Mouse (Mus musculus): Measurements from ENCODE around the gene Sdccag8. TPM values are rescaled to one million over a fixed set of nuclear protein-coding genes. Genes with fewer than 3 reads are reported as not detected.

Sdccag8 gene
- 21.3 and 21.8 TPM in 2 replicates for polyA plus RNA-seq (2012; rRNA removed)

GRCm38 (mm10) chr1:176814591-176815062 is at the start of gene Sdccag8:
Gene Sdccag8 (plus strand): TSS chr1:176814660.
- DNase-seq (ENCODE audit: extremely low spot score in 1 of 2, low spot score in 1 of 2) = peak; percentile 96

GRCm38 (mm10) chr1:176774533-176774932 is 39.9 kb upstream of the Sdccag8 start:
- no peak for DNase-seq (ENCODE audit: extremely low spot score in 1 of 2, low spot score in 1 of 2)

- no peak for DNase-seq (ENCODE audit: extremely low spot score in 1 of 2, low spot score in 1 of 2)
Measured at GRCm38 (mm10) chr1:176789326-176789725, 25.1 kb upstream of the Sdccag8 start.

GRCm38 (mm10) chr1:176792175-176792574 is 22.3 kb upstream of the Sdccag8 start:
- DNase-seq (ENCODE audit: extremely low spot score in 1 of 2, low spot score in 1 of 2) = no peak

GRCm38 (mm10) chr1:176798673-176799072 is 15.8 kb upstream of the Sdccag8 start:
- DNase-seq (ENCODE audit: extremely low spot score in 1 of 2, low spot score in 1 of 2) = peak in 1 of 2 experiments; percentile 26

GRCm38 (mm10) chr1:176800728-176801365 is 13.6 kb upstream of the Sdccag8 start:
- peak; percentile 40 to 74 for DNase-seq (ENCODE audit: extremely low spot score in 1 of 2, low spot score in 1 of 2)

- DNase-seq (ENCODE audit: extremely low spot score in 1 of 2, low spot score in 1 of 2) = no peak
Measured at GRCm38 (mm10) chr1:176810161-176810560, 4.3 kb upstream of the Sdccag8 start.

- no peak for DNase-seq (ENCODE audit: extremely low spot score in 1 of 2, low spot score in 1 of 2)
Measured at GRCm38 (mm10) chr1:176811892-176812291, 2.6 kb upstream of the Sdccag8 start.

- peak in 1 of 2 experiments; percentile 26 for DNase-seq (ENCODE audit: extremely low spot score in 1 of 2, low spot score in 1 of 2)
Measured at GRCm38 (mm10) chr1:176812491-176813291, 1.8 kb upstream of the Sdccag8 start.

- DNase-seq (ENCODE audit: extremely low spot score in 1 of 2, low spot score in 1 of 2) = peak; percentile 58 to 67
Measured at GRCm38 (mm10) chr1:176813292-176814035, 996 bp upstream of the Sdccag8 start.

- DNase-seq (ENCODE audit: extremely low spot score in 1 of 2, low spot score in 1 of 2) = peak; percentile 85 to 98
Measured at GRCm38 (mm10) chr1:176814036-176814420, 432 bp upstream of the Sdccag8 start, which contains the start of gene Cep170. Gene Cep170 (minus strand): TSS chr1:176814067.

- no peak for DNase-seq (ENCODE audit: extremely low spot score in 1 of 2, low spot score in 1 of 2)
Measured at GRCm38 (mm10) chr1:176816728-176817127, 2.3 kb downstream of the Sdccag8 start.

GRCm38 (mm10) chr1:176818147-176818546 is 3.7 kb downstream of the Sdccag8 start:
- DNase-seq (ENCODE audit: extremely low spot score in 1 of 2, low spot score in 1 of 2) = no peak

GRCm38 (mm10) chr1:176818763-176819162 is 4.3 kb downstream of the Sdccag8 start:
- DNase-seq (ENCODE audit: extremely low spot score in 1 of 2, low spot score in 1 of 2) = no peak

- DNase-seq (ENCODE audit: extremely low spot score in 1 of 2, low spot score in 1 of 2) = no peak
Measured at GRCm38 (mm10) chr1:176821929-176822328, 7.5 kb downstream of the Sdccag8 start.

- DNase-seq (ENCODE audit: extremely low spot score in 1 of 2, low spot score in 1 of 2) = no peak
Measured at GRCm38 (mm10) chr1:176822949-176823348, 8.5 kb downstream of the Sdccag8 start.

- DNase-seq (ENCODE audit: extremely low spot score in 1 of 2, low spot score in 1 of 2) = no peak
Measured at GRCm38 (mm10) chr1:176823889-176824288, 9.4 kb downstream of the Sdccag8 start.

GRCm38 (mm10) chr1:176824611-176825010 is 10.2 kb downstream of the Sdccag8 start:
- no peak for DNase-seq (ENCODE audit: extremely low spot score in 1 of 2, low spot score in 1 of 2)

GRCm38 (mm10) chr1:176825084-176825483 is 10.6 kb downstream of the Sdccag8 start:
- DNase-seq (ENCODE audit: extremely low spot score in 1 of 2, low spot score in 1 of 2) = no peak

GRCm38 (mm10) chr1:176826186-176826585 is 11.7 kb downstream of the Sdccag8 start:
- DNase-seq (ENCODE audit: extremely low spot score in 1 of 2, low spot score in 1 of 2) = no peak

GRCm38 (mm10) chr1:176826931-176827330 is 12.5 kb downstream of the Sdccag8 start:
- no peak for DNase-seq (ENCODE audit: extremely low spot score in 1 of 2, low spot score in 1 of 2)
